Mouse (Mus musculus) limb, embryonic 14.5 days (tissue): ENCODE results near the gene Ctbp1. TPM values are rescaled to one million over a fixed set of nuclear protein-coding genes. Genes with fewer than 3 reads are reported as not detected.

ENCODE experiments used
- ATAC-seq: fragments of 200-750 bp; cut with Nextera tagmentation; 2 replicates; pipeline ENCODE4 v1.8.0; 2017; ENCODE audit warnings: low read depth, moderate number of reproducible peaks, moderate TSS enrichment; ENCODE audit not compliant: low FRiP score
- DNase-seq: peaks from one replicate; pipeline ENCODE4 v3.0.0-alpha.2; 2015; ENCODE audit warnings: low spot score
- H3K27ac ChIP-seq: fragments of 300-500 bp; sonication (generic); replicated peaks from 2 replicates; pipeline ENCODE4 v1.5.1; 2014; ENCODE audit warnings: low read depth, mild to moderate bottlenecking, low read length, moderate library complexity, mixed read lengths
- H3K27me3 ChIP-seq: fragments of 300-500 bp; sonication (generic); 2 replicates; pipeline ENCODE4 v1.6.1; 2014; ENCODE audit warnings: low read length, mixed read lengths; ENCODE audit not compliant: control insufficient read depth, insufficient read depth
- H3K36me3 ChIP-seq: fragments of 300-500 bp; sonication (generic); 2 replicates; pipeline ENCODE4 v1.6.1; 2014; ENCODE audit warnings: mild to moderate bottlenecking, low read length, moderate library complexity, mixed read lengths; ENCODE audit not compliant: control insufficient read depth, insufficient read depth
- H3K4me1 ChIP-seq: fragments of 300-500 bp; sonication (generic); 2 replicates; pipeline ENCODE4 v1.6.1; 2014; ENCODE audit warnings: antibody characterized with exemption, low read length, mixed read lengths; ENCODE audit not compliant: control insufficient read depth, insufficient read depth
- H3K4me2 ChIP-seq: fragments of 300-500 bp; sonication (generic); replicated peaks from 2 replicates; pipeline ENCODE4 v1.6.1; 2014; ENCODE audit warnings: low read depth, mild to moderate bottlenecking, low read length, moderate library complexity; ENCODE audit not compliant: severe bottlenecking
- H3K4me3 ChIP-seq: fragments of 300-500 bp; sonication (generic); replicated peaks from 2 replicates; pipeline ENCODE4 v1.5.1; 2014; ENCODE audit warnings: low read length
- H3K9ac ChIP-seq: fragments of 300-500 bp; sonication (generic); 2 replicates; pipeline ENCODE4 v1.6.1; 2014; ENCODE audit warnings: mild to moderate bottlenecking, low read depth, low read length, moderate library complexity; ENCODE audit not compliant: severe bottlenecking
- H3K9me3 ChIP-seq: fragments of 300-500 bp; sonication (generic); 2 replicates; pipeline ENCODE4 v1.6.1; 2016; ENCODE audit warnings: low read length; ENCODE audit not compliant: control insufficient read depth
- POLR2A ChIP-seq: fragments of 200-500 bp; IDR thresholded peaks from 2 replicates; pipeline ENCODE4 v1.8.0; 2012; ENCODE audit warnings: inconsistent platforms, mild to moderate bottlenecking, moderate library complexity, borderline replicate concordance; ENCODE audit not compliant: insufficient read depth, insufficient read length; ENCODE audit errors: extremely low read depth
- WGBS: fragments of 180-500 bp; shearing (Covaris S2); extraction: QIAGEN DNeasy Blood & Tissue Kit; methylation state at CpG from one replicate; pipeline ENCODE4 v1.1.7; 2014; 5-methylcytosine and 5-hydroxymethylcytosine counted together
- polyA plus RNA-seq, 2 experiments: library from polyadenylated mRNA; depleted of rRNA in 1 of 2; stranded (reverse) in 1 of 2; unstranded in 1 of 2; fragments of >200 nt; fragmentation: Nextera tagmentation in 1 of 2; extraction: Ambion mirVana in 1 of 2; gene quantifications; 2 replicates each; pipeline versions ENCODE4 v1.2.1 to v1.2.3; 2012 to 2014

Gene Ctbp1
- polyA plus RNA-seq, 2 experiments, result 270 to 341 TPM

GRCm38 (mm10) chr5:33218746-33219449 lies 55.9 kb downstream of the Ctbp1 start:
- Histone ChIP-seq H3K9me3 (no peaks in the 10 kb centered on the region), H3K27me3 (no peaks in the 10 kb centered on the region), H3K27ac (no peak overlapping the region), H3K9ac (no peak overlapping the region), H3K4me3 (no peak overlapping the region), H3K4me2 (no peak overlapping the region), H3K36me3 (no peaks in the 10 kb centered on the region), H3K4me1 (peaks cover 38% of the 10 kb centered on the region)
- no peak for ATAC-seq
- no peak for DNase-seq
- TF ChIP-seq POLR2A, result no peak
- WGBS, result 85% methylated on average over 20 of the region's 20 CpGs

GRCm38 (mm10) chr5:33218081-33218480 lies 56.7 kb downstream of the Ctbp1 start, which contains the start of gene Spon2:
TSS of gene Spon2 (minus strand) at chr5:33218455.
- Histone ChIP-seq H3K4me3 (no peak within 1 kb of the TSS), H3K9ac (no peak within 1 kb of the TSS; the same call in 1 of the 2 replicates), H3K4me1 (peaks cover 37% of the 10 kb centered on the region), H3K9me3 (no peaks in the 10 kb centered on the region), H3K4me2 (no peak within 1 kb of the TSS), H3K27ac (no peak within 1 kb of the TSS), H3K27me3 (no peaks in the 10 kb centered on the region), H3K36me3 (no peaks in the 10 kb centered on the region)
- TF ChIP-seq POLR2A, result no peak
- DNase-seq, result no peak
- ATAC-seq, result no peak
- 34% methylated on average over 5 of the region's 5 CpGs for WGBS

- Histone ChIP-seq H3K4me3 (no peak overlapping the region), H3K4me1 (peaks cover 33% of the 10 kb centered on the region), H3K36me3 (no peaks in the 10 kb centered on the region), H3K9ac (no peak overlapping the region; the same call in 1 of the 2 replicates), H3K4me2 (no peak overlapping the region), H3K9me3 (no peaks in the 10 kb centered on the region), H3K27ac (no peak overlapping the region), H3K27me3 (no peaks in the 10 kb centered on the region)
- TF ChIP-seq POLR2A, result no peak
- ATAC-seq, result no peak
- 47% methylated on average over 3 of the region's 3 CpGs for WGBS
- no peak for DNase-seq
Observed at GRCm38 (mm10) chr5:33217663-33218062, 57.1 kb downstream of the Ctbp1 start.

GRCm38 (mm10) chr5:33214723-33215122 lies 60.1 kb downstream of the Ctbp1 start:
- no peak overlapping the region for H3K4me3 ChIP-seq
- no peaks in the 10 kb centered on the region for H3K27me3 ChIP-seq
- no peak overlapping the region for H3K27ac ChIP-seq
- no peak for TF ChIP-seq POLR2A
- peaks cover 11% of the 10 kb centered on the region; the same call in 1 of the 2 replicates for H3K4me1 ChIP-seq
- DNase-seq, result no peak
- H3K4me2 ChIP-seq, result no peak overlapping the region
- WGBS, result 64% methylated on average over 4 of the region's 4 CpGs
- no peaks in the 10 kb centered on the region for H3K9me3 ChIP-seq
- ATAC-seq, result no peak
- H3K9ac ChIP-seq, result no peak overlapping the region
- H3K36me3 ChIP-seq, result no peaks in the 10 kb centered on the region

GRCm38 (mm10) chr5:33211254-33211653 lies 63.5 kb downstream of the Ctbp1 start:
- Histone ChIP-seq H3K36me3 (no peaks in the 10 kb centered on the region), H3K27ac (no peak overlapping the region), H3K4me3 (no peak overlapping the region), H3K9me3 (no peaks in the 10 kb centered on the region), H3K4me1 (no peaks in the 10 kb centered on the region), H3K9ac (no peak overlapping the region), H3K4me2 (no peak overlapping the region), H3K27me3 (no peaks in the 10 kb centered on the region)
- TF ChIP-seq POLR2A, result no peak
- DNase-seq, result no peak
- ATAC-seq, result no peak
- WGBS, result 81% methylated on average over 5 of the region's 5 CpGs
